Mouse (Mus musculus) heart, embryonic 11.5 days (tissue): Measurements from ENCODE around the gene Sh3d19. TPM values are rescaled to one million over a fixed set of nuclear protein-coding genes. Genes with fewer than 3 reads are reported as not detected.

ENCODE experiments used
- ATAC-seq: fragments of 200-750 bp; cut with Nextera tagmentation; replicated peaks from 2 replicates; pipeline ENCODE4 v1.8.0; 2017; ENCODE audit warnings: moderate library complexity; ENCODE audit not compliant: insufficient number of reproducible peaks, low FRiP score, low TSS enrichment
- H3K27ac ChIP-seq: fragments of 300-500 bp; sonication (generic); 2 replicates; pipeline ENCODE4 v1.5.1; 2014; ENCODE audit warnings: mild to moderate bottlenecking, low read depth, low read length
- H3K27me3 ChIP-seq: fragments of 300-500 bp; sonication (generic); 2 replicates; pipeline ENCODE4 v1.6.1; 2014; ENCODE audit warnings: mild to moderate bottlenecking, low read length, mixed read lengths; ENCODE audit not compliant: control insufficient read depth, insufficient read depth
- H3K36me3 ChIP-seq: fragments of 300-500 bp; sonication (generic); 2 replicates; pipeline ENCODE4 v1.6.1; 2014; ENCODE audit warnings: mild to moderate bottlenecking, low read length, moderate library complexity, mixed read lengths; ENCODE audit not compliant: control insufficient read depth, insufficient read depth
- H3K4me1 ChIP-seq: fragments of 300-500 bp; sonication (generic); 2 replicates; pipeline ENCODE4 v1.6.1; 2014; ENCODE audit warnings: low read length; ENCODE audit not compliant: control insufficient read depth, insufficient read depth
- H3K4me2 ChIP-seq: fragments of 300-500 bp; sonication (generic); 2 replicates; pipeline ENCODE4 v1.6.1; 2014; ENCODE audit warnings: mild to moderate bottlenecking, moderate library complexity
- H3K4me3 ChIP-seq: fragments of 300-500 bp; sonication (generic); 2 replicates; pipeline ENCODE4 v1.5.1; 2014; ENCODE audit warnings: low read depth, low read length
- H3K9ac ChIP-seq: fragments of 300-500 bp; sonication (generic); 2 replicates; pipeline ENCODE4 v1.6.1; 2014; ENCODE audit warnings: mild to moderate bottlenecking, low read depth, low read length, moderate library complexity
- H3K9me3 ChIP-seq: fragments of 300-500 bp; sonication (generic); replicated peaks from 2 replicates; pipeline ENCODE4 v1.6.1; 2016; ENCODE audit warnings: low read length; ENCODE audit not compliant: control insufficient read depth
- WGBS: fragments of 180-500 bp; shearing (Covaris S2); extraction: QIAGEN DNeasy Blood & Tissue Kit; methylation state at CpG from one replicate; pipeline ENCODE4 v1.1.7; 2014; ENCODE audit not compliant: insufficient replicate concordance; 5-methylcytosine and 5-hydroxymethylcytosine counted together
- polyA plus RNA-seq: library from polyadenylated mRNA; unstranded; fragments of >200 nt; fragmentation: Nextera tagmentation; extraction: Ambion mirVana; gene quantifications from 2 replicates; pipeline ENCODE4 v1.2.1, GENCODE M21; 2014

The Sh3d19 gene
- polyA plus RNA-seq, 1 experiment from 2014 or later = 13.8 TPM

GRCm38 (mm10) chr3:85931859-85932258 lies 39.0 kb upstream of the Sh3d19 start:
- no peaks in the 10 kb centered on the region for H3K9me3 ChIP-seq
- ATAC-seq = no peak
- no peak overlapping the region for H3K27ac ChIP-seq
- H3K4me1 ChIP-seq = no peaks in the 10 kb centered on the region
- no peak overlapping the region for H3K4me2 ChIP-seq
- no peak overlapping the region for H3K9ac ChIP-seq
- WGBS = 65% methylated on average over 6 of the region's 6 CpGs
- no peaks in the 10 kb centered on the region for H3K36me3 ChIP-seq
- H3K4me3 ChIP-seq = no peak overlapping the region
- H3K27me3 ChIP-seq = no peaks in the 10 kb centered on the region

- no peak overlapping the region for H3K9ac ChIP-seq
- H3K27me3 ChIP-seq = no peaks in the 10 kb centered on the region
- H3K4me1 ChIP-seq = no peaks in the 10 kb centered on the region
- no peak for ATAC-seq
- no peaks in the 10 kb centered on the region for H3K36me3 ChIP-seq
- H3K4me2 ChIP-seq = no peak overlapping the region
- H3K9me3 ChIP-seq = no peaks in the 10 kb centered on the region
- 89% methylated on average over 5 of the region's 5 CpGs for WGBS
- H3K4me3 ChIP-seq = no peak overlapping the region
- H3K27ac ChIP-seq = no peak overlapping the region
These were observed 37.3 kb upstream of the Sh3d19 start for GRCm38 (mm10) chr3:85933586-85933985.

GRCm38 (mm10) chr3:85950914-85951313 lies 20.0 kb upstream of the Sh3d19 start:
- WGBS = 87% methylated on average over 4 of the region's 4 CpGs
- no peak overlapping the region for H3K4me2 ChIP-seq
- ATAC-seq = no peak

GRCm38 (mm10) chr3:85952696-85953283 lies 18.1 kb upstream of the Sh3d19 start:
- 75% methylated on average over 10 of the region's 10 CpGs for WGBS
- H3K4me2 ChIP-seq = no peak overlapping the region
- no peak overlapping the region for H3K9ac ChIP-seq
- no peaks in the 10 kb centered on the region for H3K36me3 ChIP-seq
- ATAC-seq = no peak
- H3K27ac ChIP-seq = no peak overlapping the region
- H3K4me1 ChIP-seq = no peaks in the 10 kb centered on the region
- no peaks in the 10 kb centered on the region for H3K9me3 ChIP-seq
- no peaks in the 10 kb centered on the region for H3K27me3 ChIP-seq
- no peak overlapping the region for H3K4me3 ChIP-seq

More at GRCm38 (mm10) chr3:85950914-85951313, 20.0 kb upstream of the Sh3d19 start:
- Histone ChIP-seq H3K4me3 (no peak overlapping the region), H3K9ac (no peak overlapping the region), H3K4me1 (no peaks in the 10 kb centered on the region), H3K27me3 (no peaks in the 10 kb centered on the region), H3K36me3 (no peaks in the 10 kb centered on the region), H3K9me3 (no peaks in the 10 kb centered on the region), H3K27ac (no peak overlapping the region)

GRCm38 (mm10) chr3:85955269-85955668 lies 15.6 kb upstream of the Sh3d19 start:
- no peak overlapping the region for H3K4me3 ChIP-seq
- H3K9ac ChIP-seq = no peak overlapping the region
- 90% methylated on average over 9 of the region's 9 CpGs for WGBS
- H3K36me3 ChIP-seq = no peaks in the 10 kb centered on the region
- no peaks in the 10 kb centered on the region; the same call in 1 of the 2 replicates for H3K4me1 ChIP-seq
- ATAC-seq = no peak
- no peak overlapping the region for H3K4me2 ChIP-seq
- no peaks in the 10 kb centered on the region for H3K9me3 ChIP-seq
- no peaks in the 10 kb centered on the region for H3K27me3 ChIP-seq
- no peak overlapping the region for H3K27ac ChIP-seq

- no peak overlapping the region for H3K27ac ChIP-seq
- H3K27me3 ChIP-seq = no peaks in the 10 kb centered on the region
- WGBS = 83% methylated on average over 5 of the region's 5 CpGs
- H3K9me3 ChIP-seq = no peaks in the 10 kb centered on the region
- no peak overlapping the region for H3K4me3 ChIP-seq
- H3K4me1 ChIP-seq = no peaks in the 10 kb centered on the region; the same call in 1 of the 2 replicates
- ATAC-seq = no peak
- no peak overlapping the region for H3K9ac ChIP-seq
- H3K4me2 ChIP-seq = no peak overlapping the region
- no peaks in the 10 kb centered on the region for H3K36me3 ChIP-seq
These were observed 15.2 kb upstream of the Sh3d19 start for GRCm38 (mm10) chr3:85955704-85956103.

GRCm38 (mm10) chr3:85959669-85960068 lies 11.2 kb upstream of the Sh3d19 start:
- no peaks in the 10 kb centered on the region for H3K27me3 ChIP-seq
- no peak overlapping the region for H3K9ac ChIP-seq
- no peak overlapping the region for H3K4me2 ChIP-seq
- ATAC-seq = no peak
- 68% methylated on average over 1 of the region's 1 CpGs for WGBS
- H3K27ac ChIP-seq = no peak overlapping the region
- no peaks in the 10 kb centered on the region; the same call in 1 of the 2 replicates for H3K4me1 ChIP-seq
- no peak overlapping the region for H3K4me3 ChIP-seq
- H3K9me3 ChIP-seq = no peaks in the 10 kb centered on the region
- H3K36me3 ChIP-seq = no peaks in the 10 kb centered on the region

GRCm38 (mm10) chr3:85961134-85961533 lies 9.8 kb upstream of the Sh3d19 start:
- Histone ChIP-seq H3K9ac (no peak overlapping the region), H3K9me3 (no peaks in the 10 kb centered on the region), H3K27me3 (no peaks in the 10 kb centered on the region), H3K36me3 (no peaks in the 10 kb centered on the region), H3K4me2 (no peak overlapping the region), H3K4me3 (no peak overlapping the region), H3K27ac (no peak overlapping the region), H3K4me1 (no peaks in the 10 kb centered on the region; the same call in 1 of the 2 replicates)
- no peak for ATAC-seq
- WGBS = 19% methylated on average over 5 of the region's 5 CpGs

GRCm38 (mm10) chr3:85965479-85965878 lies 5.4 kb upstream of the Sh3d19 start:
- no peak for ATAC-seq
- no peak overlapping the region for H3K9ac ChIP-seq
- 87% methylated on average over 4 of the region's 4 CpGs for WGBS
- H3K4me3 ChIP-seq = no peak overlapping the region
- no peak overlapping the region for H3K27ac ChIP-seq
- no peaks in the 10 kb centered on the region for H3K9me3 ChIP-seq
- no peaks in the 10 kb centered on the region for H3K4me1 ChIP-seq
- H3K27me3 ChIP-seq = no peaks in the 10 kb centered on the region
- no peaks in the 10 kb centered on the region for H3K36me3 ChIP-seq
- no peak overlapping the region for H3K4me2 ChIP-seq
